Mouse (Mus musculus) forebrain, embryonic 11.5 days (tissue): ENCODE results near the gene Rab11fip4. TPM values are rescaled to one million over a fixed set of nuclear protein-coding genes. Genes with fewer than 3 reads are reported as not detected.

Source experiments
- ATAC-seq: fragments of 200-750 bp; cut with Nextera tagmentation; replicated peaks from 2 replicates; pipeline ENCODE4 v1.8.0; 2017; ENCODE audit warnings: moderate TSS enrichment; ENCODE audit not compliant: low FRiP score
- DNase-seq: peaks from one replicate; pipeline ENCODE4 v3.0.0-alpha.2; 2017; ENCODE audit warnings: low spot score
- H3K27ac ChIP-seq: fragments of 300-500 bp; sonication (generic); 2 replicates; pipeline ENCODE4 v1.5.1; 2014; ENCODE audit warnings: low read depth, low read length
- H3K27me3 ChIP-seq: fragments of 300-500 bp; sonication (generic); 2 replicates; pipeline ENCODE4 v1.6.1; 2014; ENCODE audit warnings: mild to moderate bottlenecking, low read length, mixed read lengths; ENCODE audit not compliant: control insufficient read depth, insufficient read depth
- H3K36me3 ChIP-seq: fragments of 300-500 bp; sonication (generic); 2 replicates; pipeline ENCODE4 v1.6.1; 2014; ENCODE audit warnings: mild to moderate bottlenecking, low read length, moderate library complexity, mixed read lengths; ENCODE audit not compliant: control insufficient read depth, insufficient read depth
- H3K4me1 ChIP-seq: fragments of 300-500 bp; sonication (generic); replicated peaks from 2 replicates; pipeline ENCODE4 v1.6.1; 2014; ENCODE audit warnings: low read length, mixed read lengths; ENCODE audit not compliant: control insufficient read depth, insufficient read depth
- H3K4me2 ChIP-seq: fragments of 300-500 bp; sonication (generic); 2 replicates; pipeline ENCODE4 v1.6.1; 2014; ENCODE audit warnings: low read depth, mild to moderate bottlenecking, low read length, moderate library complexity, mixed read lengths; ENCODE audit not compliant: severe bottlenecking
- H3K4me3 ChIP-seq: fragments of 300-500 bp; sonication (generic); 2 replicates; pipeline ENCODE4 v1.5.1; 2014; ENCODE audit warnings: low read depth, low read length
- H3K9ac ChIP-seq: fragments of 300-500 bp; sonication (generic); 2 replicates; pipeline ENCODE4 v1.6.1; 2014; ENCODE audit warnings: low read length
- H3K9me3 ChIP-seq: fragments of 300-500 bp; sonication (generic); 2 replicates; pipeline ENCODE4 v1.6.1; 2016; ENCODE audit warnings: low read length, mixed read lengths; ENCODE audit not compliant: control insufficient read depth
- WGBS: fragments of 180-500 bp; shearing (Covaris S2); extraction: QIAGEN DNeasy Blood & Tissue Kit; methylation state at CpG from one replicate; pipeline ENCODE4 v1.1.7; 2014; 5-methylcytosine and 5-hydroxymethylcytosine counted together
- microRNA counts: library from miRNA; unstranded; fragments of <30 nt; microRNA quantifications from one replicate; lab custom pipeline; 2015
- microRNA-seq: library from miRNA; unstranded; fragments of <30 nt; microRNA quantifications from one replicate; pipeline ENCODE4, GENCODE M21; 2016; ENCODE audit not compliant: insufficient number of aligned reads
- polyA plus RNA-seq: library from polyadenylated mRNA; unstranded; fragments of >200 nt; fragmentation: Nextera tagmentation; extraction: Ambion mirVana; gene quantifications from 2 replicates; pipeline ENCODE4 v1.2.1, GENCODE M21; 2014

Gene Rab11fip4
- polyA plus RNA-seq, 1 experiment from 2014 or later: 16.0 TPM

- no peak for ATAC-seq
Observed at GRCm38 (mm10) chr11:79740740-79741512, 149.9 kb downstream of the Rab11fip4 start.

GRCm38 (mm10) chr11:79746552-79747102, 155.6 kb downstream of the Rab11fip4 start:
- Histone ChIP-seq H3K4me3 (no peak overlapping the region), H3K36me3 (no peaks in the 10 kb centered on the region), H3K27ac (no peak overlapping the region), H3K9ac (no peak overlapping the region), H3K9me3 (no peaks in the 10 kb centered on the region), H3K4me1 (no peaks in the 10 kb centered on the region), H3K4me2 (no peak overlapping the region), H3K27me3 (no peaks in the 10 kb centered on the region)
- ATAC-seq (no peak), DNase-seq (no peak)
- whole genome bisulfite sequencing: 93% methylated on average over 11 of the region's 11 CpGs

More at GRCm38 (mm10) chr11:79740740-79741512, 149.9 kb downstream of the Rab11fip4 start:
- DNase-seq: no peak
- no peak overlapping the region for H3K9ac ChIP-seq
- H3K4me1 ChIP-seq: 0 out of 2 replicates have a peak, but pooled peaks cover 4% of the 10 kb centered on the region
- H3K4me2 ChIP-seq: no peak overlapping the region
- no peaks in the 10 kb centered on the region for H3K9me3 ChIP-seq
- WGBS: 88% methylated on average over 10 of the region's 10 CpGs
- no peaks in the 10 kb centered on the region for H3K27me3 ChIP-seq
- H3K4me3 ChIP-seq: no peak overlapping the region
- no peak overlapping the region for H3K27ac ChIP-seq
- H3K36me3 ChIP-seq: no peaks in the 10 kb centered on the region

MicroRNAs within 50 kb of the gene (microRNA counts, 519-probe panel; counts per million panel counts)
- microRNA mmu-miR-193 (lab: Ali Mortazavi, UCI) (31.2 counts per million), microRNA mmu-miR-365 (lab: Ali Mortazavi, UCI) (3,962 counts per million, percentile 29 among the panel's probes with 10 or more counts)

Small RNA genes within 50 kb of the gene (microRNA-seq; reads per million reads assigned to microRNA genes)
- gene Mir193a: 4.2 reads per million
- not detected for gene Mir365-2

Other genes with a start within 250 kb of the Rab11fip4 start
- 0.39 and 1.1 TPM in 2 replicates for gene Omg, start 87.1 kb upstream of the Rab11fip4 start, polyA plus RNA-seq
- 0.21 and 0.57 TPM in 2 replicates for gene Evi2b, start 67.5 kb upstream of the Rab11fip4 start, polyA plus RNA-seq
- 0.72 and 1.3 TPM in 2 replicates for gene Evi2, start 60.6 kb upstream of the Rab11fip4 start, polyA plus RNA-seq
- 2.2 and 3.2 TPM in 2 replicates for gene Evi2a, start 60.6 kb upstream of the Rab11fip4 start, polyA plus RNA-seq